Mouse (Mus musculus): ENCODE data around the gene Zfp467. TPM values are rescaled to one million over a fixed set of nuclear protein-coding genes. Genes with fewer than 3 reads are reported as not detected.

The Zfp467 gene
- polyA plus RNA-seq, 1 experiment from 2014 or later: 24.7 TPM

GRCm38 (mm10) chr6:48416486-48416885 lies 29.1 kb downstream of the Zfp467 start:
- Histone ChIP-seq H3K4me3 (no peak overlapping the region), H3K9ac (no peak overlapping the region), H3K4me1 (no peaks in the 10 kb centered on the region), H3K4me2 (replicated peaks) (no peak overlapping the region), H3K9me3 (no peaks in the 10 kb centered on the region), H3K27ac (no peak overlapping the region), H3K36me3 (peaks cover 75% of the 10 kb centered on the region), H3K27me3 (no peaks in the 10 kb centered on the region)
- 86% methylated on average over 2 of the region's 2 CpGs for WGBS
- ATAC-seq (ENCODE audit: low FRiP score, low read depth): no peak

GRCm38 (mm10) chr6:48415636-48416035 lies 30.0 kb downstream of the Zfp467 start:
- no peak for ATAC-seq (ENCODE audit: low FRiP score, low read depth)
- Histone ChIP-seq H3K4me1 (no peaks in the 10 kb centered on the region), H3K36me3 (peaks cover 84% of the 10 kb centered on the region), H3K4me2 (replicated peaks) (no peak overlapping the region), H3K4me3 (no peak overlapping the region), H3K27ac (no peak overlapping the region), H3K9ac (no peak overlapping the region), H3K27me3 (no peaks in the 10 kb centered on the region), H3K9me3 (no peaks in the 10 kb centered on the region)
- 95% methylated on average over 7 of the region's 7 CpGs for WGBS

- no peaks in the 10 kb centered on the region for H3K9me3 ChIP-seq
- H3K4me2 ChIP-seq (replicated peaks): no peak overlapping the region
- no peak overlapping the region for H3K27ac ChIP-seq
- H3K4me3 ChIP-seq: no peak overlapping the region
- WGBS: 81% methylated on average over 1 of the region's 1 CpGs
- H3K4me1 ChIP-seq: no peaks in the 10 kb centered on the region
- H3K27me3 ChIP-seq: no peaks in the 10 kb centered on the region
- ATAC-seq (ENCODE audit: low FRiP score, low read depth): no peak
- H3K36me3 ChIP-seq: peaks cover 91% of the 10 kb centered on the region
- no peak overlapping the region for H3K9ac ChIP-seq
Measured at GRCm38 (mm10) chr6:48414886-48415285, 30.7 kb downstream of the Zfp467 start.

GRCm38 (mm10) chr6:48413081-48413480 lies 32.5 kb downstream of the Zfp467 start:
- Histone ChIP-seq H3K4me2 (replicated peaks) (no peak overlapping the region), H3K4me1 (no peaks in the 10 kb centered on the region), H3K9me3 (no peaks in the 10 kb centered on the region), H3K4me3 (no peak overlapping the region), H3K27me3 (no peaks in the 10 kb centered on the region), H3K27ac (no peak overlapping the region), H3K9ac (no peak overlapping the region), H3K36me3 (peaks cover 100% of the 10 kb centered on the region)
- ATAC-seq (ENCODE audit: low FRiP score, low read depth): no peak
- WGBS: 84% methylated on average over 10 of the region's 10 CpGs

GRCm38 (mm10) chr6:48412662-48413061 lies 33.0 kb downstream of the Zfp467 start:
- H3K4me3 ChIP-seq: no peak overlapping the region
- WGBS: 82% methylated on average over 3 of the region's 3 CpGs
- H3K9ac ChIP-seq: no peak overlapping the region
- no peak for ATAC-seq (ENCODE audit: low FRiP score, low read depth)
- H3K4me2 ChIP-seq (replicated peaks): no peak overlapping the region
- no peak overlapping the region for H3K27ac ChIP-seq
- H3K36me3 ChIP-seq: peaks cover 100% of the 10 kb centered on the region
- no peaks in the 10 kb centered on the region for H3K4me1 ChIP-seq
- H3K27me3 ChIP-seq: no peaks in the 10 kb centered on the region
- H3K9me3 ChIP-seq: no peaks in the 10 kb centered on the region

GRCm38 (mm10) chr6:48412147-48412546 lies 33.5 kb downstream of the Zfp467 start:
- no peaks in the 10 kb centered on the region for H3K9me3 ChIP-seq
- H3K4me1 ChIP-seq: no peaks in the 10 kb centered on the region
- peaks cover 100% of the 10 kb centered on the region for H3K36me3 ChIP-seq
- H3K27ac ChIP-seq: no peak overlapping the region
- H3K9ac ChIP-seq: no peak overlapping the region
- no peak overlapping the region for H3K4me2 ChIP-seq (replicated peaks)
- WGBS: 87% methylated on average over 4 of the region's 4 CpGs
- no peak for ATAC-seq (ENCODE audit: low FRiP score, low read depth)
- no peaks in the 10 kb centered on the region for H3K27me3 ChIP-seq
- no peak overlapping the region for H3K4me3 ChIP-seq

- H3K27me3 ChIP-seq: no peaks in the 10 kb centered on the region
- no peak overlapping the region for H3K4me2 ChIP-seq (replicated peaks)
- H3K27ac ChIP-seq: no peak overlapping the region
- H3K4me1 ChIP-seq: no peaks in the 10 kb centered on the region
- 94% methylated on average over 6 of the region's 6 CpGs for WGBS
- H3K9me3 ChIP-seq: no peaks in the 10 kb centered on the region
- H3K36me3 ChIP-seq: peaks cover 100% of the 10 kb centered on the region
- H3K9ac ChIP-seq: no peak overlapping the region
- no peak for ATAC-seq (ENCODE audit: low FRiP score, low read depth)
- no peak overlapping the region for H3K4me3 ChIP-seq
Measured at GRCm38 (mm10) chr6:48411193-48412092, 34.2 kb downstream of the Zfp467 start.

GRCm38 (mm10) chr6:48410551-48410950 lies 35.1 kb downstream of the Zfp467 start:
- peaks cover 100% of the 10 kb centered on the region for H3K36me3 ChIP-seq
- H3K4me1 ChIP-seq: no peaks in the 10 kb centered on the region
- no peaks in the 10 kb centered on the region for H3K27me3 ChIP-seq
- no peak overlapping the region for H3K4me3 ChIP-seq
- H3K9me3 ChIP-seq: no peaks in the 10 kb centered on the region
- ATAC-seq (ENCODE audit: low FRiP score, low read depth): no peak
- WGBS: 73% methylated on average over 3 of the region's 3 CpGs
- H3K9ac ChIP-seq: no peak overlapping the region
- H3K27ac ChIP-seq: no peak overlapping the region
- no peak overlapping the region for H3K4me2 ChIP-seq (replicated peaks)

GRCm38 (mm10) chr6:48409726-48410343 lies 35.8 kb downstream of the Zfp467 start:
- Histone ChIP-seq H3K4me2 (replicated peaks) (no peak overlapping the region), H3K4me1 (no peaks in the 10 kb centered on the region), H3K9ac (no peak overlapping the region), H3K27me3 (no peaks in the 10 kb centered on the region), H3K9me3 (no peaks in the 10 kb centered on the region), H3K36me3 (peaks cover 100% of the 10 kb centered on the region), H3K4me3 (no peak overlapping the region), H3K27ac (no peak overlapping the region)
- WGBS: 91% methylated on average over 4 of the region's 4 CpGs
- ATAC-seq (ENCODE audit: low FRiP score, low read depth): no peak

GRCm38 (mm10) chr6:48404071-48404470 lies 41.6 kb downstream of the Zfp467 start:
- H3K4me3 ChIP-seq: no peak overlapping the region
- no peaks in the 10 kb centered on the region for H3K9me3 ChIP-seq
- no peak overlapping the region for H3K4me2 ChIP-seq (replicated peaks)
- no peak overlapping the region for H3K9ac ChIP-seq
- no peak overlapping the region for H3K27ac ChIP-seq
- H3K27me3 ChIP-seq: no peaks in the 10 kb centered on the region
- H3K4me1 ChIP-seq: 0 out of 2 replicates have a peak, but pooled peaks cover 5% of the 10 kb centered on the region
- WGBS: 94% methylated on average over 5 of the region's 5 CpGs
- ATAC-seq (ENCODE audit: low FRiP score, low read depth): no peak
- H3K36me3 ChIP-seq: peaks cover 69% of the 10 kb centered on the region

GRCm38 (mm10) chr6:48399906-48400305 lies 45.7 kb downstream of the Zfp467 start:
- WGBS: 92% methylated on average over 5 of the region's 5 CpGs
- no peak for ATAC-seq (ENCODE audit: low FRiP score, low read depth)

GRCm38 (mm10) chr6:48397336-48397735 lies 48.3 kb downstream of the Zfp467 start:
- Histone ChIP-seq H3K9me3 (no peaks in the 10 kb centered on the region), H3K27me3 (no peaks in the 10 kb centered on the region), H3K4me3 (no peak overlapping the region), H3K27ac (no peak overlapping the region), H3K36me3 (peaks cover 10% of the 10 kb centered on the region; the same call in 1 of the 2 replicates), H3K4me2 (replicated peaks) (peak overlapping the region; percentile 75; the same call in 1 of the 2 replicates), H3K9ac (peak overlapping the region; percentile 85; the same call in 1 of the 2 replicates), H3K4me1 (peaks cover 20% of the 10 kb centered on the region)
- 64% methylated on average over 4 of the region's 4 CpGs for WGBS
- no peak for ATAC-seq (ENCODE audit: low FRiP score, low read depth)

More at GRCm38 (mm10) chr6:48399906-48400305, 45.7 kb downstream of the Zfp467 start:
- no peak overlapping the region for H3K9ac ChIP-seq
- H3K4me1 ChIP-seq: peaks cover 20% of the 10 kb centered on the region
- no peak overlapping the region for H3K4me2 ChIP-seq (replicated peaks)
- H3K27ac ChIP-seq: no peak overlapping the region
- H3K9me3 ChIP-seq: no peaks in the 10 kb centered on the region
- H3K27me3 ChIP-seq: no peaks in the 10 kb centered on the region
- peaks cover 31% of the 10 kb centered on the region for H3K36me3 ChIP-seq
- no peak overlapping the region for H3K4me3 ChIP-seq
